Mouse (Mus musculus) small intestine, adult 2 months (tissue): Measurements from ENCODE around the gene Tfb2m.

Source experiments
- CTCF ChIP-seq: fragments of 200-500 bp; IDR thresholded peaks from 2 replicates; pipeline ENCODE4 v1.5.1; 2012; ENCODE audit warnings: low read depth, mild to moderate bottlenecking, control low read depth, inconsistent platforms, low read length, moderate library complexity, mixed read lengths; ENCODE audit not compliant: insufficient replicate concordance, insufficient read length; ENCODE audit errors: extremely low read depth
- POLR2A ChIP-seq: fragments of 200-500 bp; IDR thresholded peaks from 2 replicates; pipeline ENCODE4 v1.6.1; 2012; ENCODE audit warnings: low read depth, mild to moderate bottlenecking, control low read depth, inconsistent platforms, low read length, moderate library complexity

- TF ChIP-seq CTCF (no peak), POLR2A (no peak)
Measured at GRCm38 (mm10) chr1:179588230-179588629, 42.2 kb upstream of the Tfb2m start.
